Mouse (Mus musculus) bone marrow, adult 2 months (tissue): Measurements from ENCODE around the gene Gm17631. TPM values are rescaled to one million over a fixed set of nuclear protein-coding genes. Genes with fewer than 3 reads are reported as not detected.
"Not testable (repeated sequence)": the region's sequence is repeated elsewhere in the genome, so short reads cannot be mapped to it uniquely, and the experiment has no call there.

Experiments used
- H3K27ac ChIP-seq: fragments of 200-500 bp; 2 replicates; pipeline ENCODE4 v1.5.1; 2012; ENCODE audit warnings: low read depth, mild to moderate bottlenecking, control low read depth, inconsistent platforms, low read length; ENCODE audit not compliant: control insufficient read depth, poor library complexity, insufficient read depth
- H3K4me1 ChIP-seq: fragments of 200-500 bp; 2 replicates; pipeline ENCODE4 v1.6.1; 2011; ENCODE audit warnings: low read length; ENCODE audit not compliant: control insufficient read depth, insufficient read depth
- H3K4me3 ChIP-seq: fragments of 200-500 bp; replicated peaks from 2 replicates; pipeline ENCODE3; 2011; ENCODE audit warnings: mild to moderate bottlenecking, low read depth, low read length, control low read depth; ENCODE audit not compliant: control insufficient read depth
- CTCF ChIP-seq: fragments of 200-500 bp; IDR thresholded peaks from 2 replicates; pipeline ENCODE4 v1.5.1; 2011; ENCODE audit warnings: low read length, control low read depth; ENCODE audit not compliant: control insufficient read depth, insufficient read depth
- POLR2A ChIP-seq: fragments of 200-500 bp; IDR thresholded peaks from 2 replicates; pipeline ENCODE4 v1.6.1; 2011; ENCODE audit warnings: low read depth, mild to moderate bottlenecking, control low read depth, low read length, borderline replicate concordance; ENCODE audit not compliant: control insufficient read depth
- WGBS: fragments of 180-500 bp; shearing (Covaris S2); methylation state at CpG from one replicate; pipeline ENCODE4 v1.1.7; 2018; 5-methylcytosine and 5-hydroxymethylcytosine counted together
- polyA plus RNA-seq: library from polyadenylated mRNA; stranded (reverse); fragments of >200 nt; gene quantifications from 2 replicates; pipeline ENCODE4 v1.2.4, GENCODE M21; 2011; ENCODE audit warnings: low replicate concordance; ENCODE audit not compliant: missing spikeins, insufficient read depth, insufficient read length

The Gm17631 gene
- polyA plus RNA-seq, result not detected in 2 replicates

DNA sequence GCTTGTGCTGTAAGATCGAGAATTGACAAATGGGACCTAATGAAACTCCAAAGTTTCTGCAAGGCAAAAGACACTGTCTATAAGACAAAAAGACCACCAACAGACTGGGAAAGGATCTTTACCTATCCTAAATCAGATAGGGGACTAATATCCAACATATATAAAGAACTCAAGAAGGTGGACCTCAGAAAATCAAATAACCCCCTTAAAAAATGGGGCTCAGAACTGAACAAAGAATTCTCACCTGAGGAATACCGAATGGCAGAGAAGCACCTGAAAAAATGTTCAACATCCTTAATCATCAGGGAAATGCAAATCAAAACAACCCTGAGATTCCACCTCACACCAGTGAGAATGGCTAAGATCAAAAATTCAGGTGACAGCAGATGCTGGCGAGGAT, at the start of gene Gm17631:
Gene Gm17631, plus strand, starts transcription at position 301 of the 400 bp plus-strand sequence.
- H3K4me1 ChIP-seq, H3K27ac ChIP-seq, H3K4me3 ChIP-seq: not testable (repeated sequence)
- no CpG with 5 or more reads among the region's 3 CpGs for WGBS

DNA sequence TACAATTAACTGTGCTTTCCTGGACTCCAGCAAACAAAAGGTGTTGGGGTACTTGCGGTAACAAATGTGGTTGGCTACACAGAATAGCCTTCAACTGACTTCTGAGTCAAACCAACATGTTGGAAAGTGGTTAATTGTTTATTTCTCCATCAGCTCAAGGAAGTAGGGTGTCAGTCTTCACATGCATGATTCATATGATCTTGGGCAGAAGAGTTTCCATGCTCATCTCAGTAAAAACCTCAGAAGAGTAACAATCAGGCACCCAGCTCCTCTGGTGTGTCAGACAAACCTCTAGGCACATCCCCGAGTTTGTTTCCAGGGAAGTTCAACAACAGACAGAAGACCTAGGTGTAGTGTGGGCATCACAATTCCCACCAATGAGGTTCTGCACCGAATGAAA, 44.7 kb upstream of the Gm17631 start:
- TF ChIP-seq POLR2A (no peak), CTCF (no peak)
- Histone ChIP-seq H3K27ac (no peak overlapping the region), H3K4me3 (no peak overlapping the region), H3K4me1 (no peaks in the 10 kb centered on the region)
- 67% methylated on average over 3 of the region's 3 CpGs for WGBS

DNA sequence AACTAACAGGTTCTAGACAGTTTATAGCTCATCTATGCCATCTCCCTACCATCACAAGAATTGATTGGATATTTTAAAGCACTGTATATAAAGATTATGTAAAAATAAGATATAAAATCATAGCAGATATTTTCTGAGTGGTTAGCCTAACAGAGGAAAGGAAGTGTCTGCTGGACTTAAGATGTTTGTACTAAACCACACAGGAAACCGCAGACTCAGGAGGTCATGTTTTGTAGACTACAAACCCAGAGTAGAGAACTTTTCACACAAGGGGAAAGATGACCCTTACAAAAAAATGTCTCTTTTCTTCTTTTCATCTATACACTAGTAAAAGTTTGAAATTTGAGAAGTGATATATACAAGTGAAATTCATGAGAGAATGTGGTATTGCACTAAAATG, 38.4 kb upstream of the Gm17631 start:
- WGBS, result 6% methylated on average over 1 of the region's 1 CpGs
- TF ChIP-seq CTCF, result no peak
- no peak for TF ChIP-seq POLR2A
- Histone ChIP-seq H3K27ac (no peak overlapping the region), H3K4me3 (no peak overlapping the region), H3K4me1 (peaks cover 2% of the 10 kb centered on the region)

DNA sequence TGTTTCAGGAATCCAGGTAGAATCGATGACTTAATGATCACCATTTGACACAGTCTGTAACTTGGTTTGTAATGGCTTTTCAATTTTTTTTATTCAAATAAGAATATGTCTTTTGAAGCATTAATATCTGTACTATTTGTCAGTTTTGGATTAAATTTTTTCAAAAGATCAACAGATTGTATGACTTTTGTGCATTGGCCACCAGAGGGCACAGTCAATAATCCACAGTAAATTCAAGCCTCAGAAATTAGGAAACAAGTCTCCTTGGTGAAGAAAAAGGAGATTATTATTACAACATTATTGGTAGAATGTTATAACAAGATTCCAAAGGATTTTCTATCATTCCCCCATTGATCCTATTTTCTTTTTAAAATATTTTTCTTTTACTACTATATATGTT, 36.9 kb upstream of the Gm17631 start:
- TF ChIP-seq POLR2A, result no peak
- TF ChIP-seq CTCF, result no peak
- H3K27ac ChIP-seq, result no peak overlapping the region
- no peak overlapping the region for H3K4me3 ChIP-seq
- 87% methylated on average over 1 of the region's 1 CpGs for WGBS
- H3K4me1 ChIP-seq, result peaks cover 2% of the 10 kb centered on the region

DNA sequence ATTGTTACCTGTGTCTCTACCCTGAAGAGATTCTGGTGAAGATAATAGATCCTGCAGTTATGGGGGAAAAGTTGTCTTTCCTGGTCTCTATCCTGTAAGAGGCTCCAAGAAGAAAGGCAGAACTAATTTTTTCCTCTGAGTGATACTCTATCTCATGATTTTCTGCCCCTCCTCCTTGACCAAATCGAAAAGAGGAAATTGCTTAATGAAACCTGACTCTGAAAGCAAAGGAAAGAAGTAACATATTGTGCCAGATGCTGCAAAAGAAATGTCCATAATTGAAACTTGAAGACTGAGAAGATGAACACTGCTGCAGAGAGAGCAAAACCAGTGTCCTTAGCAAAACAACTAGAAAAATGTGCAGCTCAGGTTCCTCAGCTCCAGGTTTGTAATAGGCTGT, 14.1 kb downstream of the Gm17631 start, which contains the start of gene Klra17:
Gene Klra17, minus strand, starts transcription at position 124 of the 400 bp plus-strand sequence.
- WGBS, result 0% methylated on average over 1 of the region's 1 CpGs
- TF ChIP-seq POLR2A, result no peak
- no peak for TF ChIP-seq CTCF
- peak within 1 kb of the TSS; percentile 54 for H3K4me3 ChIP-seq
- peaks cover 2% of the 10 kb centered on the region for H3K4me1 ChIP-seq
- no peak within 1 kb of the TSS for H3K27ac ChIP-seq

DNA sequence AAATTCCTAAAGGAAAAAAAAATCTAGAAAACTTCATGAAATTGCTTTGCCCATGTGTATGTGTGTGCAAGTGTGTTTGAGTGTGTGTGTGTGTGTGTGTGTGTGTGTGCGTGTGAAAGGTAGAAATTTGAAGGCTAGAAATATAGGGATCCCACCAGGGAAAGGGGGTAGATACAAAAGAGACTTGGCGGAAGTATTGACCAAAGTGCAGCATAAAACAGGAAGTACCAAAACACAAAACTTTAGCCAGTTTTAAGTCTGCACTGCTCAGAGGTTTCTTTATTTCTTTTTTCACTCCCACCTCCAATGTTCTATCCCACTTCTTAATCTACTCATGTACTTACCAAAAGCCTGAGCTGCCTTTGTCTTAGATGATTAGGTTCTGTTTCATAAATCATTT, 20.1 kb downstream of the Gm17631 start:
- 58% methylated on average over 2 of the region's 2 CpGs for WGBS
- Histone ChIP-seq H3K27ac (no peak overlapping the region), H3K4me1 (no peaks in the 10 kb centered on the region; the same call in 1 of the 2 replicates), H3K4me3 (no peak overlapping the region)
- TF ChIP-seq CTCF (no peak), POLR2A (no peak)

Other genes with a start within 250 kb of the Gm17631 start
- 2.7 and 6.3 TPM in 2 replicates for gene Klrk1, start 238.8 kb upstream of the Gm17631 start, polyA plus RNA-seq
- gene Klrc3, start 219.3 kb upstream of the Gm17631 start, polyA plus RNA-seq, result not detected in 2 replicates
- gene Klrc2, start 202.0 kb upstream of the Gm17631 start, polyA plus RNA-seq, result 2.5 TPM in 1 of 2 replicates, not detected in the other
- gene Klrc1, start 183.7 kb upstream of the Gm17631 start, polyA plus RNA-seq, result 2.3 TPM in 1 of 2 replicates, not detected in the other
- not detected in 2 replicates for gene Klri1, start 145.5 kb upstream of the Gm17631 start, polyA plus RNA-seq
- gene Klri2, start 122.2 kb upstream of the Gm17631 start, polyA plus RNA-seq, result 0.25 and 0.90 TPM in 2 replicates
- 0.65 TPM in 1 of 2 replicates, not detected in the other for gene Gm156, start 78.4 kb upstream of the Gm17631 start, polyA plus RNA-seq
- 3.4 and 8.5 TPM in 2 replicates for gene Klra17, start 14.0 kb downstream of the Gm17631 start, polyA plus RNA-seq
- not detected in 2 replicates for gene Klra5, start 55.0 kb downstream of the Gm17631 start, polyA plus RNA-seq
- gene Klra6, start 164.3 kb downstream of the Gm17631 start, polyA plus RNA-seq, result not detected in 2 replicates
- gene Klra4, start 204.6 kb downstream of the Gm17631 start, polyA plus RNA-seq, result 1.3 TPM in 1 of 2 replicates, not detected in the other